Mouse (Mus musculus): ENCODE data around the gene Adprh.

- TF ChIP-seq POLR2A (IDR thresholded peaks at IDR 0.05; ENCODE audit: low read depth, low read length) = no peak
- no peak for TF ChIP-seq CTCF (IDR thresholded peaks at IDR 0.05; ENCODE audit: extremely low read depth, insufficient read length, insufficient replicate concordance, low read depth, low read length)
These were observed 10.8 kb upstream of the Adprh start for GRCm38 (mm10) chr16:38463305-38463704.
